Mouse (Mus musculus): Measurements from ENCODE around the gene Noa1. TPM values are rescaled to one million over a fixed set of nuclear protein-coding genes. Genes with fewer than 3 reads are reported as not detected.

The Noa1 gene
- total RNA-seq, 2 experiments from 2014 or later: 24.2 to 24.8 TPM

GRCm38 (mm10) chr5:77259315-77259714 lies 50.6 kb downstream of the Noa1 start:
- no peak for DNase-seq (ENCODE audit: low spot score in 2 of 2)

DNA sequence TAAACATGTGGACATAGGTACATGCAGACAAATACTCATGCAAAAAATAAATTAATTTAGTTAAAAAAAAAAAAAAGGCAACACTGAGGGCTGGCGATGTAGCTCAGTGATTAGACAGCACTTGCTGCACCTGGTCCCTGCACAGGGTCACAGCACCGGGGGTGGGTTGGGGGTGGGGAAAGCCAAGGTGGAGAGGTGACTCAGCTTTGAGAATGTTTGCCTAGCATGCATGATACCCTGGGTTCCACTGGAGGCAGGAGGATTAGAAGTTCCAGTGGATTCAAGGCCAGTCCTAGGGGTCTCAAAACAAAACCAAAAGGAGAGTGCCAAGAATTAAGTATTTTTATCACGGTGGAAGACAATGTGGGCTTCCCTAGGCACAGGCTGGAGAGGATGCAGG lies 52.3 kb downstream of the Noa1 start:
- no peak for DNase-seq (ENCODE audit: low spot score in 2 of 2)

DNA sequence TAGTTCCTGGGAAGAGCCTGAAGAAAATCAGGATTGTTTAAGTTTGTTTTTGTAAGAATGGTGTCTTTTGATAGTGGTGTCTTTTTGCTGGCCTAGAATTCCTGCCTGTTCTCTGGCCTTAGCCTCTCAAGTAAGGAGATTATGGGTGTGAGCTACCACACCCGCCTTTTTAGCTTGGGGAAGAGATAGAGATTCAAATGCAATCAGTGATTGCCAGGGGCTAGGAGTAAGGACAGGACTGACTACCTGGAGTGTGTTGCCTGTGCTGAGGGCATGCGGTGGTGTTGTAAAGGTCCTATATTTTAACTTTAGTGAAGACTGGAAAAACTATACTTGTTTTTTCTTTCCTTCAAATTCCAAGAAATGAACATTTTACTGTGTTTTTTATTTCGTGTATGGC lies 55.5 kb downstream of the Noa1 start:
- DNase-seq (ENCODE audit: low spot score in 2 of 2): no peak

- DNase-seq (ENCODE audit: low spot score in 2 of 2): no peak
Observed at GRCm38 (mm10) chr5:77253154-77253553, 56.7 kb downstream of the Noa1 start.

DNA sequence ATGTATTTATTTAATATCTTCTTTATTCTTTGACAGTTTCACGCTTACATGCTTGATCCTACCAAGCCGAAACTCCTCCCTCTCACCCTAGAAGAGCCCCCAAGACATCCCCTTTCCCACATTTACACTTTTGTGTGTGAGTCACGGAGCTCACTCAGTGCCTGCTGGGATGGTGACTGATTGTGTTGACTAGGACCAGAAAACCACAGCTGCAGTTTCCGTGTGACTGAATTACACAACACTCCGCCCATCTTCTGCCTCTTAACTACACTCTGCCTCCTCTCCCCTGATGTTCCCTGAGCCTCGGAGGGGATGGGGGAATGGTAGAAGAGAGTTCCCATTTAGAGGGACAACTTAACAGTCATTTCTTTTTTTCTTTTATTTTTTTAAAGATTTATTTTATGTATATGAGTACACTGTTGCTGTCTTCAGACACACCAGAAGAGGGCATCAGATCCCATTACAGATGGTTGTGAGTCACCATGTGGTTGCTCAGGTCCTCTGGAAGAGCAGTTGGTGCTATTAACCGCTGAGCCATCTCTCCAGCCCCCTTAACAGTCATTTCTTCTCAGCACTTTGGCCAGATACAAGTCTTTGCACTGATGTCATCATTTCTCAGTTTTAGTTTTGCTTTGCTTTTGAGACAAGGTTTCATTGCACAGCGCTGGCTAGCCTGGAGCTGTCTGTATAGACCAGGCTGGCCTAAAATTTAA lies 57.6 kb downstream of the Noa1 start:
- no peak for DNase-seq (ENCODE audit: low spot score in 2 of 2)

GRCm38 (mm10) chr5:77251656-77252055 lies 58.2 kb downstream of the Noa1 start:
- no peak for DNase-seq (ENCODE audit: low spot score in 2 of 2)

DNA sequence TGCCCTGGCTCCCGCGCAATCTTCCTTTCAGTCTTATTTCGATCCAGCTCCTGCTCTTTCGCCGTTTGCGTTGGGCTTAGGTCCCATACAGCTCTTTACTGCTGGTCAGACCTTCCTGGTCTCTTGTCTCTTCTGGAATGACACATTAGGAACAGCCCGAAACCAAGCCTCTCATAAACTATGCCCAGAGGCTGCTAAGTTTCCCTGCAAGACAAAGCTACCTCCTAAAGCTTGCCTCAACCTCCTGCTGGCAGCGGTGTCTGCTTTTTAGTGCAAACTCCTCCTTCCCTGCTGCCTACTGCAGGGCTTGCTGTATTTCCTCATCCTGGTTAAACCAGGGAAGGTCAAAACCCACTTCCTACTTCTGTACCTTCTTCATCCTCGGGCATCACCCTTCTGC lies 59.8 kb downstream of the Noa1 start:
- DNase-seq (ENCODE audit: low spot score in 2 of 2): no peak

DNA sequence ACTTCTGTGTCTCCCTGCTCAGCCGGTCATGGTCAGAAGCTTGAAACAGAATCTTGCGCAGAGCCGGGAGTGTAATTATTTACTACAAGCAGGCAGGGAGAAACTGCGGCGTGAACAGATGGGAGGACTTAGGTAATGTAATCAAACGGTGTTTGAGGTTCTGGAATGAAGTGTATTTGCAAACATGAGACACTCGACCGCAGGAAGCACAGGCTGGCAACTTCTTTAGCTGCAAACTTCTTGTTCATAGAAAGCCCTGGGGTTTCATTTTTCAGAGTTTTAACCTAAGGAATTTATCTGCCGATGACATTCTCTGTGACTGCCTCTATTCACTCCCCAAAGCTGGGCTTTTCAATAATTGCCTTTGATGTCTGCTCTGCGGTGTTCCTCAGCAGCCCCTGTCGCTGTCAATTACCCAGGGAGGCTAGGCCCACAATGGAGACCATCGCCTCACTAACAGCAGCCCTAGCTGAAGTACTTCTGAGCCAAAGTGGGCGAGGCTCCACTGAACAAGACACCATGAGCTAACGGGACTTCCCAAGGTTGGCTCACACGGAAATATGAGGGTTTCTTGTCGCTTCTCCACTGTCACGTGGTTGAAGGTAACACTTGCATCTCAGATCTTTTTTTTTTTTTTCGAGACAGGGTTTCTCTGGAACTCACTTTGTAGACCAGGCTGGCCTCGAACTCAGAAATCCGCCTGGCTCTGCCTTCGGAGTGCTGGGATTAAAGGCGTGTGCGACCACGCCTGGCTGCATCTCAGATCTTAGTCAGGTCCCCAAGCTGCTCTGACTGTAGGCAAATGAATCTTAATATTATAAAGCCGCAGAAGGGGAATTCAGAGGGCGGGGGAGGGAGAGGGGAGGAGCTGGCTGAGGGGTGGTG lies 63.9 kb downstream of the Noa1 start:
- DNase-seq (ENCODE audit: low spot score in 2 of 2): no peak

DNA sequence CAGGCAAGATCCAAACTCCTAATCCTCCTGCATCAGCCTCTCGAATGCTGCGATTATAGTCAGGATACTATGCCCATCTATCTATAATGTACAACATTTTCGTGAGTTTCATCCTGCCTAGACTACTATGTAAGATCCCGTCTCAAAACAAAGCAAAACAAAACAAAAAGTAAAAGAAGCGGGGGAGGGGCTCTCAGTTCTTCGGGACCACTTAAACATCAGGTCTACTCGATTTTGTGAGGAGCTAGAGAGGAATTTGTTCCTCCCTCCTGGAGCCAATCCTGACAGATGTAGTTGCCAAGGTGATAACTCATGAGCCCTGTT lies 64.5 kb downstream of the Noa1 start:
- DNase-seq (ENCODE audit: low spot score in 2 of 2): no peak

DNA sequence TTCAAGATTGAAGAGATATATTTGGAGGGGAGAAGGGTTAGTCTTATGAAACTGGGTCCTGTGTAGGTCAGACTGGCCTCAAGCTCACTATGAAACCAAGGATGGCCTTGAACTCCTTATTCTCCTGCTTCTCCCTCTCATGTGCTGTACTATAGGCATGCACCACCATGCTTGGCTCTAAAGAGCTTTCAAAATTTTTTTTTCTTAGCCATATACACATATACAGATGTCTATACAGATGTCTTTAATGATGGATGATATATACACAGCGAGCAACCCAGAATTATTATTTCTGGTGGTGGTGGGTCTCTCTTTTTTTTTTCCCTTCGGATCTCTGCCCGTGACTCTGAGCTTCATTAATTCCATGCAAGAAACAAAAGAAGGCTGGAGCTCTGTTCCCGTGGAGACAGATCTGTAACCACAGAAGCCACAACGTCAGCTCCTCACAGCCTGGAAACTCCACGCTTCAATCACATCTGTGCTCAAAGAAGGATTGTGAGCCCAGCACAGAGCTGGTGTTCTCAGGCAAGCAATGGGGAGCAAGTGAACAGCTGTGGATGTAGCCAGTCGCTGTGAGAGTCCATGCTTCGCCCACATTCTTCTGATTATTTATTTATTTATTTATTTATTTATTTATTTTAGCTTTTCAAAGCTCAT lies 65.4 kb downstream of the Noa1 start:
- DNase-seq (ENCODE audit: low spot score in 2 of 2): peak; percentile 34 to 42

Small RNAs within 50 kb of the gene (microRNA-seq; reads per million reads assigned to microRNA genes)
- 0 reads per million in 2 experiments for gene Mir5098

Other genes starting within 250 kb of the Noa1 start
- 10 to 100 TPM; 64.5 to 92.8 TPM for gene Hopx, start 195.0 kb downstream of the Noa1 start, total RNA-seq (2021)
- gene Spink2, start 98.6 kb downstream of the Noa1 start, total RNA-seq (2021): not detected
- gene Rest, start 44.6 kb downstream of the Noa1 start, total RNA-seq (2021): 1 to 10 TPM; 5.2 to 5.5 TPM
- 10 to 100 TPM; 48.1 to 48.7 TPM for gene Polr2b, start 63 bp upstream of the Noa1 start, total RNA-seq (2021)
- gene Igfbp7, start 98.0 kb upstream of the Noa1 start, total RNA-seq (2021): 10 to 100 TPM; 49.6 to 64.6 TPM

Data from layer of hippocampus, postnatal 14 days (tissue).